Mouse (Mus musculus) NIH3T3 (cell line): ENCODE measurements around the gene Pou6f1.
"Not testable (repeated sequence)": the region's sequence is repeated elsewhere in the genome, so short reads cannot be mapped to it uniquely, and the experiment has no call there.

Experiments used
- DNase-seq: peaks from one replicate; pipeline ENCODE4 v3.0.0-alpha.2; 2012; ENCODE audit warnings: low read depth

The Pou6f1 gene

DNA sequence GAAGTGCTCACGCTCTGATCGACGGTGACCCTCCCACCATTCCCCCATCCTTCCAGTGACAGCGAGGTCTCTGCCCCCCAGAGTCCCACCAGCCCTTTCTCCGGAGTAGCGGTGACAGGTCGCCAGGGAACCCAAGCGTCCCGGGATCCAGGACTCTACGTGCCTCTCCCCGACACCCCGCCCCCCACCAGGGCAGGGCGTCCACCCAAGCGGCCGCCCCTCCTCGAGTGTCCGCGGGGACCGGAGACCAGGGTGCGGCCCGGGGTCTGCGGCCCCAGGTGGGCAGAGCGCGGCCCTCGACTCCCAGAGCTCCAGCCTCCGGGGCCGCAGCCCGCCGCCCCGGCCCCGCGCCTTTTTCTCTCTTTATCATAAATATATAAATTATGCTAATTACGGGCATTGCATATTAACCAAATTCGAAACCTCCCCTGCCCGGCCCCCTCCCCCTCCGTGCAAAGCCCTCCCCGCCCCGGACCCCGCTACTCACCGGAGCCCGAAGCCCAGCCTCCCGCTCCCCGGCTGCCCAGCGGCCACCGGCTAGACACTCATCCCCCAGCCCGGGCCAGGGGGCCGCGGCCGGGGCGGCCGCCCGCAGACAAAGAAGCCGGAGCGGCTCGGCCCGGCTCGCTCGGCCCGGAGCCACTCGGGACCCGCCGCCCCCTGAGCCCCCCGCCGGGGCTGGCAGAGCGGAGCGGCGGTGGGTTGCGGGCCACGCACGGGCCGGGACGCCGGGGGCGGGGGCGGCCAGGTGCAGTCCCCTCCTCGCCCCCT lies at the start of gene Pou6f1:
Pou6f1 (minus strand) TSS at position 709 of the 771 bp plus-strand sequence.
- DNase-seq: peak; percentile 43

DNA sequence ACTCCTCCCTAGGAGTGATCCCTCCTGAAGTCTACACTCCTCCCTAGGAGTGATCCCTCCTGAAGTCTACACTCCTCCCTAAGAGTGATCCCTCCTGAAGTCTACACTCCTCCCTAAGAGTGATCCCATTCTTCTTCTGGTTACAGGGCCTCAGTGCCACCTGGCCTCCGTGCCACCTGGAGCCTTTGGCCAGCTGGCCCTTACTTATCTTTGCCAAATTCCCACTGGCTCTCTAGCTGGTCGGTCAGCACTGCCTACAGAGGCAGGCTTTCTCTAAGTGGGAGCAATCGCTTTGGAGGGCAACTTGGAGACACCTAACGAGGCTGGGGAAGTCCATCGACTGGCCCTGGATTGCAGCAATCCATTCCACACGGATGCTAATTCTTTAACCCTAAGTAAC lies 46.4 kb upstream of the Pou6f1 start:
- DNase-seq: no peak

- DNase-seq: no peak
Observed at GRCm38 (mm10) chr15:100642451-100642850, 42.7 kb upstream of the Pou6f1 start.

DNA sequence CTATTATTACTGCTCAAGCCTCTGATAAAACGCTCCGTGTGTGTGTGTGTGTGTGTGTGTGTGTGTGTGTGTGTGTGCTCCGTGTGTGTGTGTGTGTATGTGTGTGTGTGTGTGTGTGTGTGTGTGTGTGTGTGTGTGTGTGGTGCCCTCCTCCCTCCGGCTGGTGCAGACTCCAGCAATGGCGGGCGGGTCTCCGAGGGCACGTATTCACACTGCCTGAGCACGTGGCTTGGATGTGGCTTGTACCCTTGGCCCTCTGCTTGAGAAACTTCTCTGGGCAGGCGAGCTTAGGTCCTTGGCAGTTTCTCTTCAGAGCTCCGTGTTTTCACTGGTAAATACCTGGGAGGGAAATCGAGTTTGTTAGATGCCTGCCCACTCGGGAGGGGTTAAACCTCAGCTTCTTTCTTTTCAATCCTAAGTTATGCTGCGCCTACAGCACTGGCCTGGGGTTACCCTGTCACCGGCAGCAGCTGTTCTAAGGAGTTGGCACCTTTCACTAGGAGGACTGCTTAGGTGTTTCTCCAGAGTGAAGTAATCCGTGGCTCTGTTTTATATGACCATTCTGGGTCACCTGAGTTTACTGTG lies 41.5 kb upstream of the Pou6f1 start:
- no peak for DNase-seq

- no peak for DNase-seq
Observed at GRCm38 (mm10) chr15:100639972-100640750, 40.4 kb upstream of the Pou6f1 start.

DNA sequence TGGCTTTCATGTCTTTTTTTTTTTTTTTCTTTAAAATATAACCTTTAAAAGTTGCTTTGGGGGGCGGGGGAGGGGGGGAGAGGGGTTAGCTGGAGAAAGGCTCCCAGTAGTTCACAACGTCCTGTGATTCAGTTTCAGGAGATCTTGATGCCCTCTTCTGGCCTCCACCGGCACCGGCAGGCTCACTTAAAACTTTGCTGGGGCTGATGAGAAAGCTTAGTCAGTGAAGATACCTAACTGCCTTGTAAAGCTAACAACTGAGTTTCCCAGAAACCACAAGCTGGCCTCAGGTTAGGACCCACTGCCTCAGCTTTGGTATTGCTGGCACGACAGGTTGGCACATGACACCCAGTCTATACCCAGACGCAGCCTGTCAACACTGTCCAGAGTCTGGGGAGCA lies 37.9 kb upstream of the Pou6f1 start:
- DNase-seq: peak; percentile 53

DNA sequence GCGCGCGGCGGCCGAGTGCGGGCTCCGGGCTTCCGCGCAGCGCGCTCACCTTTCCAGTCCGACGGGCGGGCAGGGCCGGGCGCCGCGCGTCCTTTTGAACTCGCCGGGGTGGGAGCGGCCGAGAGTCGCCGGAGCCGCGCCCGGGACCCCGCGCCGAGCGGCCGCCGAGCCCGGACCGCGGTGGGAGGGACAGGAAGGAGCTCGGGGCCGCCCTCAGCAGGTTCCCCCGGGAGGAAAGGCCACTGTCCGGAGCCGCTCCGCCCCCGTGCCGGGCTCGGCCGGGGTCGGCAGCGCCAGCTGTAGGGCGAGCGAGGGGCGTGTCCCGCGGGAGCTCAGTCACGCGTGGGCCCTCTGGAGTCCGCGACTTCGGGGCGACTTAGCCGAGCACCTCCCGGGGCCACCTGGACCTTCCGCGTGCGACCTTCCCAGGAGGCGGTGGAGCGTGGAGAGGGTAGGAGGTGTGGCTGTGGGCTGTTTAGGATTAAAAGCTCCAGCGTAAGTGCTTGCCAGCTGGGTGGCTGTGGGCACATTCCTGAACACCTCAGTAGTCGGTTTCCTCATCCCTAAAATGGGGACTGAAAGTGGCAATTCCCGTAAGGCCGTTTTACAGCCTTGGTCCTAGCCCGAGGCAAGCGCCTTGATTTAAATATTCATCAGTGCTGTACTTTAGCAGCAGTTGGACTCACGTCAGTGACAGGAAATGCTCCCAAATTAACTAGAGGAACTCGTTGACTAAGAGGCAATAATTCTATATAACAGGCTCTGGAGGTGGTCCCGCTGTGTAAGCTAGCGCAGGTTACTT lies 37.1 kb upstream of the Pou6f1 start, which contains the start of gene Smagp:
Smagp (minus strand) TSS at position 241 of the 802 bp plus-strand sequence.
- no peak for DNase-seq

- no peak for DNase-seq
Observed at GRCm38 (mm10) chr15:100635851-100636645, 36.3 kb upstream of the Pou6f1 start.

DNA sequence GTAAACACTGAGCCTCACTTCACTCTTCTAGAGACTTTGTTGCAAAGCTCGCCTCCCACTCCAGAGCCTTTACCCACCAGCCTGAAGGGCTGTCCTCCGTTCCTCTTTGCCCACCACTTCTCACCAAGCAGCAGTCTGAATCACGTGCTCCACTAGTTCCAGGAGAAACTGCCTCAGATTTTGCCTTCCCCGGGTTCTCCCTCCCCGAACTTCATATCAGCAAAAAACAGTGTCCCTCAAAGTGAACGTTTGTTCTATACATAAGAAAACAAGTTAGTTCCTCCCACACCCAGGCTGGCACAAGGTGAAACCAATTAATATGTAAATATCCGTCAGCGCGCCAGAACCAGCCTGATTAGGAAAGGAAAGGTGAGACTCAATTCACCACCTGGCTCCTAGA lies 35.5 kb upstream of the Pou6f1 start:
- DNase-seq: no peak

GRCm38 (mm10) chr15:100633341-100633740 lies 33.6 kb upstream of the Pou6f1 start:
- DNase-seq: no peak

- DNase-seq: no peak
Observed at GRCm38 (mm10) chr15:100632323-100632722, 32.5 kb upstream of the Pou6f1 start.

DNA sequence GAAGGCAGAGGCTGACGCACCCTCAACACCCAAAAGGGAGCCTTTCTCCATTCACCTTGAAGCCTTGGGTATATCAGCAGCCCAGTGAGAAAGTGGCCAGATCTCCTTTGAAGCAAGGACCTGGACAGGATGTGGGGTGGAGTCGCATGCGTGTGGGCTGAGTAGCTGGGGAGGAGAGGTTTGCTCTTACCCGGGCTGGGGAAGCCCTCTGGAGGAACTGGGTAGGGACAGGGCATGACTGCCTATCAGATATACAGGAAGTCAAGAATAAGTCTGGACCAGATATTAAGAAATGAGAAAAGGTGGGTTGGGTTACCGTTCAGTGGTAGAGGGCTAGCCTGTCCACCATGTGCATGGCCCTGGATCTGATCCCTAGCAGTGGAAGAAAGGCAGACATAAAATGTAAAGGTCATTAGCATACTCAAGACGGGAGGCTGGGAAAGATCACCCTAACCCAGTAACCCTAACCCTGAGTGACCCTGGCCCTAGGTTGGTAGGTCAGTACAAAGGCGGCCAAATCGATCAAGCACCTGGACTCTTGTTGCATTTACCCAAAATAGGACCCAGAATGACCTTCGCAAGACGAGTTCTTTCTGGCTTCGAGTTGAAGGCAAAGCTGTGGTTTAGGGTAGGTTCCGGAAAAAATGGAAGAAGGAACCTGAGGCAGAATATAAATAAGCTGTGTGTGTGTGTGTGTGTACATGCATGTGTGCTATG lies 31.8 kb upstream of the Pou6f1 start:
- no peak for DNase-seq

DNA sequence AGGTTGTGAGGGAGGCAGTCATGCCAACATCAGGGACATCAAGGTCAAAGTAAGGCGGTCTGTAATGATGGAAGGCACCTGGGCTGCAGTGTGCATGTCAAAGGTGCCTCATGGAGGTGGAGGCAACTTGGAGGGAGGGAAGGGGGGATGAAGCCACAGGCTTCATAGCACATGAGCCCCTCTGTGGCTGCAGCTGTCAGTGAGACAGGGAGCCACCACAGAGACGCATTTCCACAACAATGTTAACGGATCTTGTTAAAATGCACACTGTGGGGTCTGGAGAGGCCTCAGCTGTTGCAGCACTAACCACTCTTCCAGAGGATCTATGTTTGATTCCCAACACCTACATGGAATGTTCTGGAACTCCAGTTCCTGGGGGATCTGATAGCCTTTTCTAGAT lies 30.3 kb upstream of the Pou6f1 start:
- DNase-seq: no peak

DNA sequence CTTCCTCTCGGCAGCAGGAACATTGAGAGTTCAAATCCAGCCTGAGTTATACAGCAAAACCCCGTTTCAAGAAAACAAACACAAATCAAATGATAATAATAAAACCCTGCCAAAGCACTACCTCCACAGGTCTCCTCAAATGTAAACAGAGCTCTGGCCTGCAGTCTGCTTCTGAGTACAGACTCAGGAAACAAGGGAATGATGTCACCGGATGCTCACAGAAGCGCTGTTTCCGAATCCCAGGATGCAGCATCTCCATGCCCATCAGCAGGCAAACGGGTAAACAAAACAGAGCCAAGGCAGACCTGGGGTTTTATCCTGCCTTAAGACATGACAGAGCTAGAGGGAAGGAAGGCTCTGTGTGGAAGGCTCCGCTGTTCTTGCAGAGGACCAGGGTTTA lies 29.0 kb upstream of the Pou6f1 start:
- no peak for DNase-seq

- DNase-seq: peak; percentile 65
Observed at GRCm38 (mm10) chr15:100627774-100628370, 28.1 kb upstream of the Pou6f1 start.

- peak; percentile 66 for DNase-seq
Observed at GRCm38 (mm10) chr15:100627287-100627686, 27.5 kb upstream of the Pou6f1 start.

DNA sequence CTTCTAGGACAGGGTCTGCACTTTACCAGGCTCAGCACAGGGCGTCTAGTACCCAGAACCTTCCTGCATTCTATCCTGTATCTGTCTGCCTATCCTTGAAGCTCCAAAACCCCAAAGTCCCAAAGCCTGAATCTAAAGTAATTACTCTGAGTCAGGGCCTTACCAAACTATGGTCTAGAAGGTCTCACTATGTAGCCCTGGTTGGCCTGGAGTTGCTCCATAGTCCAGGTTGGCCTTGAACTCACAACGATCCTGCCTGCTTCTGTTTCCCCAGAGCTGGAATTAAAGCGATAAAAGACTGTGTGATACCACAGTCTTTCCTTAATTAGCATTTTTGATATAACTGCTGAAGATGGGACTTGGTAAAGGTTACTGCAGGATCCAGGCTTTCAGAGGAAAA lies 24.7 kb upstream of the Pou6f1 start:
- DNase-seq: no peak

GRCm38 (mm10) chr15:100623754-100624153 lies 24.0 kb upstream of the Pou6f1 start:
- no peak for DNase-seq

DNA sequence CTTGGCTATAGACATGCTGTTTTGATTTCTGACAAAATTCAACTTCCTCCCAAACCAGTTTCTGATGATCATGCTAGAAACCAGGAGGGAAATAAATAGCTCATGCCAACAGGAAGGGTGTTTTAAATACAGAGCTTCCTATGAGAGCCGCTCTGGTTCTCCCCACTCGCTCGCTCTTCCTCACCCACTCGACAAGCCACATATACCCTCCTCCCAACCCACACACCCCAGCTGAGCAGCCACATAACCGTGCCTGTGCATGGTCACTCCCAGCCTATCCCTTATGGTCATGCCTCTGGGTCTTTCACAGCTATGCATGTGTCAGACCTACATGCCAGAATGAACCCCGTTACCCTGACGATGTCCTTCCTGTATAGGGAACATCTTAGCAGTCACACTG lies 22.4 kb upstream of the Pou6f1 start:
- no peak for DNase-seq

DNA sequence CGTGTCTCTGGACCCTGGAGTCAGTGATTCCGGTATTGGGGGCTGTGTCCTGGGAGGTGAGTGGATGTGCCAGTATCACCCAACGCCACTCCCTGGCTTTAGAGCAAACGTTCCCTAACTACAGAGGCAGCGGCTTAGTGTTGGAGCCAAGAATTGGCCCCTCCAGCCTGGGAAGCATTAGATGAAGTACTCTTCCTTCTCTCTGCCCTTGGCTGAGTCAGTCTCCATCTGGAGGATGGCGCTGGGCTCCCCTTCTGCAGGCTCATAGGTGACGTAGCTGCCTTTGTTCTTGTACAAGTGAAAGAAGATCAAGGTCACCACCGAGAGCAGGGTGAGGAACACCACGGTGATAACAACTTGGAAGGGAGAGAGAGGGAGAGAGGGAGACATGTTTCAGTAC lies 21.9 kb upstream of the Pou6f1 start:
- DNase-seq: not testable (repeated sequence)
